Mouse (Mus musculus): ENCODE data around the gene Gm49387. TPM values are rescaled to one million over a fixed set of nuclear protein-coding genes. Genes with fewer than 3 reads are reported as not detected.

The Gm49387 gene
- polyA plus RNA-seq, 1 experiment from 2014 or later, result 1.7 TPM

GRCm38 (mm10) chr14:31681291-31681690, 40.6 kb upstream of the Gm49387 start:
- Histone ChIP-seq H3K36me3 (ENCODE audit: insufficient read depth, low read length) (no peaks in the 10 kb centered on the region), H3K9me3 (ENCODE audit: low read length) (no peaks in the 10 kb centered on the region), H3K27me3 (replicated peaks; ENCODE audit: insufficient read depth, low read length) (no peaks in the 10 kb centered on the region), H3K9ac (replicated peaks; ENCODE audit: low read depth) (no peak overlapping the region), H3K4me1 (ENCODE audit: insufficient read depth, low read depth, low read length) (peaks cover 3% of the 10 kb centered on the region; the same call in 1 of the 2 replicates), H3K4me3 (ENCODE audit: low read depth, low read length) (no peak overlapping the region), H3K4me2 (replicated peaks; ENCODE audit: low read depth, low read length) (no peak overlapping the region), H3K27ac (ENCODE audit: low read length) (no peak overlapping the region)
- ATAC-seq, result peak; percentile 66
- 63% methylated on average over 9 of the region's 9 CpGs for WGBS
- peak; percentile 29 for DNase-seq (ENCODE audit: low spot score)
- no peak for TF ChIP-seq EP300 (IDR thresholded peaks at IDR 0.05)

- peaks cover 3% of the 10 kb centered on the region; the same call in 1 of the 2 replicates for H3K4me1 ChIP-seq (ENCODE audit: insufficient read depth, low read depth, low read length)
- H3K27me3 ChIP-seq (replicated peaks; ENCODE audit: insufficient read depth, low read length), result no peaks in the 10 kb centered on the region
- DNase-seq (ENCODE audit: low spot score) (no peak), ATAC-seq (no peak)
- TF ChIP-seq EP300 (IDR thresholded peaks at IDR 0.05) (no peak), CTCF (IDR thresholded peaks at IDR 0.05) (no peak)
- H3K4me2 ChIP-seq (replicated peaks; ENCODE audit: low read depth, low read length), result no peak overlapping the region
- no peak overlapping the region for H3K9ac ChIP-seq (replicated peaks; ENCODE audit: low read depth)
- no peak overlapping the region for H3K4me3 ChIP-seq (ENCODE audit: low read depth, low read length)
- H3K27ac ChIP-seq (ENCODE audit: low read length), result no peak overlapping the region
- no peaks in the 10 kb centered on the region for H3K9me3 ChIP-seq (ENCODE audit: low read length)
- 87% methylated on average over 3 of the region's 3 CpGs for WGBS
- no peaks in the 10 kb centered on the region for H3K36me3 ChIP-seq (ENCODE audit: insufficient read depth, low read length)
Measured at GRCm38 (mm10) chr14:31680656-31681055, 40.0 kb upstream of the Gm49387 start.

GRCm38 (mm10) chr14:31671635-31672320, 31.1 kb upstream of the Gm49387 start:
- DNase-seq (ENCODE audit: low spot score) (no peak), ATAC-seq (no peak)
- no peaks in the 10 kb centered on the region for H3K4me1 ChIP-seq (ENCODE audit: insufficient read depth, low read depth, low read length)
- peaks cover 8% of the 10 kb centered on the region; the same call in 1 of the 2 replicates for H3K36me3 ChIP-seq (ENCODE audit: insufficient read depth, low read length)
- no peak overlapping the region for H3K9ac ChIP-seq (replicated peaks; ENCODE audit: low read depth)
- 61% methylated on average over 10 of the region's 10 CpGs for WGBS
- H3K4me3 ChIP-seq (ENCODE audit: low read depth, low read length), result no peak overlapping the region
- H3K9me3 ChIP-seq (ENCODE audit: low read length), result no peaks in the 10 kb centered on the region
- no peak overlapping the region for H3K27ac ChIP-seq (ENCODE audit: low read length)
- H3K4me2 ChIP-seq (replicated peaks; ENCODE audit: low read depth, low read length), result no peak overlapping the region
- no peaks in the 10 kb centered on the region for H3K27me3 ChIP-seq (replicated peaks; ENCODE audit: insufficient read depth, low read length)
- TF ChIP-seq CTCF (IDR thresholded peaks at IDR 0.05) (no peak), EP300 (IDR thresholded peaks at IDR 0.05) (no peak)

- DNase-seq (ENCODE audit: low spot score), result peak; percentile 75
Measured at GRCm38 (mm10) chr14:31669642-31670490, 29.2 kb upstream of the Gm49387 start.

GRCm38 (mm10) chr14:31669161-31669611, 28.5 kb upstream of the Gm49387 start:
- WGBS, result 39% methylated on average over 13 of the region's 13 CpGs
- Histone ChIP-seq H3K36me3 (ENCODE audit: insufficient read depth, low read length) (peaks cover 11% of the 10 kb centered on the region; the same call in 1 of the 2 replicates), H3K27me3 (replicated peaks; ENCODE audit: insufficient read depth, low read length) (no peaks in the 10 kb centered on the region), H3K9ac (replicated peaks; ENCODE audit: low read depth) (no peak overlapping the region), H3K4me3 (ENCODE audit: low read depth, low read length) (no peak overlapping the region), H3K27ac (ENCODE audit: low read length) (peak overlapping the region; percentile 90), H3K4me1 (ENCODE audit: insufficient read depth, low read depth, low read length) (peaks cover 7% of the 10 kb centered on the region; the same call in 1 of the 2 replicates), H3K9me3 (ENCODE audit: low read length) (no peaks in the 10 kb centered on the region), H3K4me2 (replicated peaks; ENCODE audit: low read depth, low read length) (peak overlapping the region; percentile 22; the same call in 1 of the 2 replicates)
- ATAC-seq (peak; percentile 87), DNase-seq (ENCODE audit: low spot score) (peak; percentile 84)
- peak; percentile 15; the same call in 1 of the 2 replicates for TF ChIP-seq CTCF (IDR thresholded peaks at IDR 0.05)
- peak; percentile 87 for TF ChIP-seq EP300 (IDR thresholded peaks at IDR 0.05)

More at GRCm38 (mm10) chr14:31669642-31670490, 29.2 kb upstream of the Gm49387 start:
- WGBS, result 66% methylated on average over 15 of the region's 15 CpGs
- H3K27ac ChIP-seq (ENCODE audit: low read length), result peak overlapping the region; percentile 90
- no peak overlapping the region for H3K9ac ChIP-seq (replicated peaks; ENCODE audit: low read depth)
- H3K4me2 ChIP-seq (replicated peaks; ENCODE audit: low read depth, low read length), result peak overlapping the region; percentile 22; the same call in 1 of the 2 replicates
- no peaks in the 10 kb centered on the region for H3K9me3 ChIP-seq (ENCODE audit: low read length)
- H3K36me3 ChIP-seq (ENCODE audit: insufficient read depth, low read length), result peaks cover 11% of the 10 kb centered on the region; the same call in 1 of the 2 replicates
- peak; percentile 59 for ATAC-seq
- H3K27me3 ChIP-seq (replicated peaks; ENCODE audit: insufficient read depth, low read length), result no peaks in the 10 kb centered on the region
- no peak overlapping the region for H3K4me3 ChIP-seq (ENCODE audit: low read depth, low read length)
- TF ChIP-seq CTCF (IDR thresholded peaks at IDR 0.05) (no peak), EP300 (IDR thresholded peaks at IDR 0.05) (peak; percentile 47; the same call in 1 of the 2 replicates)
- H3K4me1 ChIP-seq (ENCODE audit: insufficient read depth, low read depth, low read length), result peaks cover 3% of the 10 kb centered on the region; the same call in 1 of the 2 replicates

- H3K4me3 ChIP-seq (ENCODE audit: low read depth, low read length), result no peak overlapping the region
- no peak overlapping the region for H3K9ac ChIP-seq (replicated peaks; ENCODE audit: low read depth)
- ATAC-seq (no peak), DNase-seq (ENCODE audit: low spot score) (no peak)
- peaks cover 11% of the 10 kb centered on the region; the same call in 1 of the 2 replicates for H3K36me3 ChIP-seq (ENCODE audit: insufficient read depth, low read length)
- H3K4me1 ChIP-seq (ENCODE audit: insufficient read depth, low read depth, low read length), result peaks cover 15% of the 10 kb centered on the region
- H3K4me2 ChIP-seq (replicated peaks; ENCODE audit: low read depth, low read length), result no peak overlapping the region
- H3K9me3 ChIP-seq (ENCODE audit: low read length), result no peaks in the 10 kb centered on the region
- H3K27me3 ChIP-seq (replicated peaks; ENCODE audit: insufficient read depth, low read length), result no peaks in the 10 kb centered on the region
- 77% methylated on average over 13 of the region's 13 CpGs for WGBS
- TF ChIP-seq EP300 (IDR thresholded peaks at IDR 0.05) (no peak), CTCF (IDR thresholded peaks at IDR 0.05) (no peak)
- H3K27ac ChIP-seq (ENCODE audit: low read length), result peak overlapping the region; percentile 90
Measured at GRCm38 (mm10) chr14:31668326-31668725, 27.6 kb upstream of the Gm49387 start.

All from lung, postnatal 0 days (tissue).